Mouse (Mus musculus): ENCODE measurements around the gene Btnl6.
"Not testable (repeated sequence)": the region's sequence is repeated elsewhere in the genome, so short reads cannot be mapped to it uniquely, and the experiment has no call there.

The Btnl6 gene

GRCm38 (mm10) chr17:34497319-34497718 is 19.8 kb downstream of the Btnl6 start:
- DNase-seq (ENCODE audit: low read depth), result not testable (repeated sequence)

- DNase-seq (ENCODE audit: low read depth), result no peak
These were observed 20.6 kb downstream of the Btnl6 start for GRCm38 (mm10) chr17:34496539-34496938.

GRCm38 (mm10) chr17:34495156-34495555 is 22.0 kb downstream of the Btnl6 start:
- not testable (repeated sequence) for DNase-seq (ENCODE audit: low read depth)

GRCm38 (mm10) chr17:34492796-34493195 is 24.4 kb downstream of the Btnl6 start:
- DNase-seq (ENCODE audit: low read depth), result no peak

- DNase-seq (ENCODE audit: low read depth), result not testable (repeated sequence)
These were observed 39.7 kb downstream of the Btnl6 start, which contains the start of gene Btnl4 for GRCm38 (mm10) chr17:34477238-34478013. Btnl4 (minus strand) TSS chr17:34477318.

GRCm38 (mm10) chr17:34476427-34476826 is 40.7 kb downstream of the Btnl6 start:
- no peak for DNase-seq (ENCODE audit: low read depth)

GRCm38 (mm10) chr17:34475060-34475459 is 42.1 kb downstream of the Btnl6 start:
- DNase-seq (ENCODE audit: low read depth), result no peak

GRCm38 (mm10) chr17:34470491-34470890 is 46.7 kb downstream of the Btnl6 start:
- no peak for DNase-seq (ENCODE audit: low read depth)

- not testable (repeated sequence) for DNase-seq (ENCODE audit: low read depth)
These were observed 51.2 kb downstream of the Btnl6 start for GRCm38 (mm10) chr17:34465906-34466305.

GRCm38 (mm10) chr17:34459255-34459654 is 57.9 kb downstream of the Btnl6 start:
- DNase-seq (ENCODE audit: low read depth), result no peak
